Mouse (Mus musculus): ENCODE data around the gene Wnt7b. TPM values are rescaled to one million over a fixed set of nuclear protein-coding genes. Genes with fewer than 3 reads are reported as not detected.

Wnt7b gene
- total and polyA plus RNA-seq, 3 experiments, result not detected

DNA sequence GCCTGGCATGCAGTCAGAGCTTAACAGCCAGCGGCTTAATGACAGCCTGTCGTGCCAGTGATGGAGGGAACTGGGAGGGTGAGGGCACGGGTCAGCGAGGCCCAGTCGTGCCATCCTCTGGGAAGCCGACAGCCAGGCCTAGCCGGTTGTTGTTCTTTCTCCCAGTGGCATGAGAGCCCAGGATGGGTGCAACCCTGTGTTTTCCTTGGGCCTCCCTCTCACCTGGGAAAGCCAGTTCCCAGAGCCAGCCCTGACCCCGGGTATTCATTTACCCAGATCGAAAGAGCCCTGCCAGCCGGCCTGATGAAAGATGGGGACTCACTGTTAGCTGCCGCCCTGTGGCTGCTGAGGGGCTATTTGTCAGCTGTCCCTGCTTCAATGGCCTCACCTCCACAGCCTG, 44.1 kb downstream of the Wnt7b start:
- Histone ChIP-seq H3K9me3 (replicated peaks; ENCODE audit: low read length) (no peaks in the 10 kb centered on the region), H3K4me3 (replicated peaks in 1 of 3; ENCODE audit: low read depth in 2 of 3, low read length in 2 of 3, poor library complexity in 1 of 3) (no peak overlapping the region), H3K36me3 (replicated peaks in 1 of 2; ENCODE audit: control insufficient read depth in 1 of 2, insufficient read depth in 1 of 2, low read length in 1 of 2) (no peaks in the 10 kb centered on the region), H3K9ac (ENCODE audit: insufficient read depth, low read depth) (no peak overlapping the region), H3K4me1 (ENCODE audit: control insufficient read depth in 1 of 2, insufficient read depth in 2 of 2) (no peaks in the 10 kb centered on the region), H3K27me3 (replicated peaks) (peaks cover 94% of the 10 kb centered on the region), H3K4me2 (ENCODE audit: insufficient read depth, low read depth, poor library complexity, severe bottlenecking) (no peak overlapping the region), H3K79me2 (replicated peaks; ENCODE audit: control insufficient read depth, extremely low read depth, insufficient read depth, poor library complexity, severe bottlenecking) (no peaks in the 10 kb centered on the region), H3K27ac (ENCODE audit: insufficient read depth, low read depth) (no peak overlapping the region)
- in situ Hi-C loops (cut with MboI; ENCODE audit: low pct_ligation_motif_present, low pct_unique_long_range_greater_than_20kb, low sequenced_read_pairs) (no loop called here), dilution Hi-C loops (cut with MboI; ENCODE audit: extremely low pct_ligation_motif_present, extremely low pct_unique_long_range_greater_than_20kb, low sequenced_read_pairs) (no loop called here)
- TF ChIP-seq ZC3H11A (IDR thresholded peaks at IDR 0.05; ENCODE audit: low read depth, low read length), result no peak
- TF ChIP-seq MXI1 (IDR thresholded peaks at IDR 0.05; ENCODE audit: low read depth, low read length), result no peak
- TF ChIP-seq PAX5 (IDR thresholded peaks at IDR 0.05; ENCODE audit: low read length), result no peak
- no peak for TF ChIP-seq UBTF (IDR thresholded peaks at IDR 0.05; ENCODE audit: low read depth, low read length)
- no peak for TF ChIP-seq JUN (IDR thresholded peaks at IDR 0.05; ENCODE audit: insufficient read depth, low read depth, low read length)
- no peak for TF ChIP-seq RAD21 (IDR thresholded peaks at IDR 0.05; ENCODE audit: low read depth, low read length)
- TF ChIP-seq HCFC1 (IDR thresholded peaks at IDR 0.05; ENCODE audit: low read depth, low read length), result no peak
- TF ChIP-seq SMC3 (IDR thresholded peaks at IDR 0.05; ENCODE audit: low read depth, low read length), result no peak
- TF ChIP-seq USF2 (conservative IDR thresholded peaks at IDR 0.05; ENCODE audit: low read depth, low read length), result no peak
- TF ChIP-seq RCOR1 (conservative IDR thresholded peaks at IDR 0.05; ENCODE audit: low read depth, low read length), result no peak
- no peak for TF ChIP-seq POLR2A (IDR thresholded peaks at IDR 0.05; ENCODE audit: low read depth, low read length)
- TF ChIP-seq NRF1 (IDR thresholded peaks at IDR 0.05; ENCODE audit: low read depth, low read length), result no peak
- TF ChIP-seq POLR2AphosphoS2 (IDR thresholded peaks at IDR 0.05; ENCODE audit: low read depth, low read length), result no peak
- TF ChIP-seq MAFK (IDR thresholded peaks at IDR 0.05; ENCODE audit: insufficient replicate concordance, low read length), result no peak
- no peak for DNase-seq (ENCODE audit: extremely low read depth)

GRCm38 (mm10) chr15:85537151-85537550, 45.1 kb downstream of the Wnt7b start:
- Histone ChIP-seq H3K9me3 (replicated peaks; ENCODE audit: low read length) (no peaks in the 10 kb centered on the region), H3K27me3 (replicated peaks) (peaks cover 92% of the 10 kb centered on the region), H3K36me3 (replicated peaks in 1 of 2; ENCODE audit: control insufficient read depth in 1 of 2, insufficient read depth in 1 of 2, low read length in 1 of 2) (no peaks in the 10 kb centered on the region), H3K4me2 (ENCODE audit: insufficient read depth, low read depth, poor library complexity, severe bottlenecking) (no peak overlapping the region), H3K27ac (ENCODE audit: insufficient read depth, low read depth) (no peak overlapping the region), H3K4me1 (ENCODE audit: control insufficient read depth in 1 of 2, insufficient read depth in 2 of 2) (no peaks in the 10 kb centered on the region), H3K79me2 (replicated peaks; ENCODE audit: control insufficient read depth, extremely low read depth, insufficient read depth, poor library complexity, severe bottlenecking) (no peaks in the 10 kb centered on the region), H3K4me3 (replicated peaks in 1 of 3; ENCODE audit: low read depth in 2 of 3, low read length in 2 of 3, poor library complexity in 1 of 3) (no peak overlapping the region), H3K9ac (ENCODE audit: insufficient read depth, low read depth) (no peak overlapping the region)
- dilution Hi-C loops (cut with MboI; ENCODE audit: extremely low pct_ligation_motif_present, extremely low pct_unique_long_range_greater_than_20kb, low sequenced_read_pairs), result no loop called here
- DNase-seq (ENCODE audit: extremely low read depth), result no peak
- TF ChIP-seq UBTF (IDR thresholded peaks at IDR 0.05; ENCODE audit: low read depth, low read length) (no peak), MYC (IDR thresholded peaks at IDR 0.05; ENCODE audit: low read depth, low read length) (no peak), USF1 (IDR thresholded peaks at IDR 0.05; ENCODE audit: low read depth, low read length) (no peak), ELF1 (IDR thresholded peaks at IDR 0.05; ENCODE audit: low read depth, low read length) (no peak), ZKSCAN1 (IDR thresholded peaks at IDR 0.05; ENCODE audit: borderline replicate concordance, low read depth, low read length) (no peak), MEF2A (IDR thresholded peaks at IDR 0.05; ENCODE audit: borderline replicate concordance, low read depth, low read length) (no peak)
- in situ Hi-C loops (cut with MboI; ENCODE audit: low pct_ligation_motif_present, low pct_unique_long_range_greater_than_20kb, low sequenced_read_pairs), result no loop called here
